Mouse (Mus musculus) megakaryocyte, embryonic 14.5 days (primary cell): Measurements from ENCODE around the gene Ythdc1.

Experiments
- FLI1 ChIP-seq: IDR thresholded peaks from 2 replicates; pipeline ENCODE4 v1.6.1; 2012; ENCODE audit warnings: low read length, inconsistent platforms, mixed read lengths
- GATA1 ChIP-seq: IDR thresholded peaks from 3 replicates; pipeline ENCODE4 v1.6.1; 2012; ENCODE audit warnings: mixed read lengths, low read length, inconsistent platforms, borderline replicate concordance

DNA sequence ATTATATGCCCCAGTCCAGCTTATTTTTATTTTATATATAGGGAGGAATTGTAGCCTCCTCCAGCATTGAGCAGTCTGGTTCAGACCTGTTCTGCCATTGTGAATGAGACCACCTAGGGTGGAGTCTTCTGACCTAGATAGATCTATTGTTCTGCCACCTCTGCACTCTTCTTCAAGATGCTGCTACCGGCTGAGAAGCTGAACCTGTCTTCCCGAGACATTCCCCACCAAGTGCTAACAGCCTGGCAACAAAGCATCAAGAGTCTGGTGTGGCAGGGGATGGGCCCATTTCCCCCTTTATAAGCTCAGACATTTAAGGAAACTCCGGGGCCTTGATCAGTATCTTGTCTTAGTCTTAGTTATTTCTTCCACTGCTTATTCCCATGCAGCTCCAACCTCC, 54.3 kb downstream of the Ythdc1 start:
- TF ChIP-seq GATA1 (no peak), FLI1 (no peak)
